Mouse (Mus musculus): ENCODE results near the gene Pex5l. TPM values are rescaled to one million over a fixed set of nuclear protein-coding genes. Genes with fewer than 3 reads are reported as not detected.
A peak's percentile ranks its signal among the peaks of the same experiment; 100 is the strongest.

Pex5l gene
- total and polyA plus RNA-seq, 2 experiments from 2014 or later: 0.15 to 1.5 TPM

DNA sequence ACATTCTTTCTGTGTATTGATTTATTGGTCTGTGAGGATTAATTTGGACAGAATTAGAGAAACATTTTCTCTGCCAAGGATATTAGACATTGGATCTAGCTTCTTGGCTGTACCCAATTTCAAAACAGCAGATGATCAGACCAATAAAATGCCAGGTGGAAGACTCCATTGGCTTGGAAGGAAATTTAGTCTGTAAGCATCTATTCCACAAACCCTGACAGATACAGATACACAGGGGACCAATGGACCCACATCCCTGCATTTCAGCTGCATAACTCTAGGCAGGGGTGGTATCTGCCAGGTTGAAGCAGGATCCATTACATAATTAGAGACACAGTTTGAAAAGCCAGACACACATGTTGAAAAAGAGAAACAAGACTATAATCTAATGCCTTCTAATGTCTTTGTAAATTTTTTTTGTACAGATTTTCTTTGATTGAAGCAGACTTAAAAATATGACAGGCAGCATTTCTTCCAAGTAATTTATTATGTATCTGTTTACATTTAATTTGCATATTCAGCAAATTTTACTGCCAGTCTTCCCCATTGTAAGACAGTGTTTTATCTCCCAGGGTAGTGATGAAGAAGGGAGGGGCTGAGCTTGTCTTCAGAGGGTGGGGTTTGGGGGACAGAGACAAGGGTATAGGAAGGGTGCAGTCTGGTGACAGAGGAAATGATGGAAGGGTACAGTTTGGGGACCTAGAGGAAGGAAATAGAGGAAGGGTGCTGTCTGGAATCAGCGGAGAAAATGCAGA lies 174.2 kb downstream of the Pex5l start:
- no peak for ATAC-seq (ENCODE audit: insufficient read depth, low read depth)
- H3K36me3 ChIP-seq (replicated peaks; ENCODE audit: control insufficient read depth, insufficient read depth, low read length): no peaks in the 10 kb centered on the region
- no peaks in the 10 kb centered on the region for H3K9me3 ChIP-seq (replicated peaks; ENCODE audit: control insufficient read depth, low read length)
- WGBS: 55% methylated on average over 1 of the region's 1 CpGs
- H3K4me1 ChIP-seq (ENCODE audit: control insufficient read depth, insufficient read depth): no peaks in the 10 kb centered on the region
- H3K27ac ChIP-seq (ENCODE audit: low read depth): no peak overlapping the region
- no peak overlapping the region for H3K9ac ChIP-seq (replicated peaks; ENCODE audit: low read depth, low read length)
- no peak overlapping the region for H3K4me3 ChIP-seq (ENCODE audit: low read depth, low read length)
- H3K27me3 ChIP-seq (ENCODE audit: control insufficient read depth, insufficient read depth, low read length): no peaks in the 10 kb centered on the region
- TF ChIP-seq EP300 (IDR thresholded peaks at IDR 0.05; ENCODE audit: low read depth): no peak
- no peak for TF ChIP-seq CTCF (IDR thresholded peaks at IDR 0.05; ENCODE audit: low read depth)
- no peak for DNase-seq (ENCODE audit: low spot score)
- H3K4me2 ChIP-seq (ENCODE audit: low read depth, low read length): no peak overlapping the region

DNA sequence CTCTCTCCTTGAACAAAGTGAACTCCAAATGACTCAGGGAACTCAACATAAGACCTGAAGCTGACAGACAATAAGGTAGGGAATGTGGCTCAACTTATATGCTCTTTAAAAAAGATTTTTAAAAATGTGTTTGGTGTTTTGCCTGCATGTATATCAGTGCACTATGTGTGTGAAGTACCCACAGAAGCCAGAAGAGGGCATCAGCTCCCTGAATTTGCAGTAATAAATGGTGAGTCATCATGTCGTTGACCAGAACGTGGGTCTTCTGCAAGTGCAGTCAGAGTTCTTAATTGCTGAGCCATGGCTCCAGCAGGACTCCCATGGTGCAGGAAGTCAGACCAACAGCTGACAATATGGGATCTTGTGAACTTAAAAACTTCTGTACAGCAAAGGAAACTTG lies 177.5 kb downstream of the Pex5l start:
- Histone ChIP-seq H3K4me3 (ENCODE audit: low read depth, low read length) (no peak overlapping the region), H3K27me3 (ENCODE audit: control insufficient read depth, insufficient read depth, low read length) (no peaks in the 10 kb centered on the region), H3K36me3 (replicated peaks; ENCODE audit: control insufficient read depth, insufficient read depth, low read length) (no peaks in the 10 kb centered on the region), H3K27ac (ENCODE audit: low read depth) (no peak overlapping the region), H3K4me1 (ENCODE audit: control insufficient read depth, insufficient read depth) (no peaks in the 10 kb centered on the region), H3K9ac (replicated peaks; ENCODE audit: low read depth, low read length) (no peak overlapping the region), H3K9me3 (replicated peaks; ENCODE audit: control insufficient read depth, low read length) (no peaks in the 10 kb centered on the region), H3K4me2 (ENCODE audit: low read depth, low read length) (no peak overlapping the region)
- DNase-seq (ENCODE audit: low spot score): peak; percentile 38
- 2% methylated on average over 2 of the region's 2 CpGs for WGBS
- TF ChIP-seq EP300 (IDR thresholded peaks at IDR 0.05; ENCODE audit: low read depth): no peak
- TF ChIP-seq CTCF (IDR thresholded peaks at IDR 0.05; ENCODE audit: low read depth): peak; percentile 53
- no peak for ATAC-seq (ENCODE audit: insufficient read depth, low read depth)

GRCm38 (mm10) chr3:32961494-32961893 lies 181.6 kb downstream of the Pex5l start:
- Histone ChIP-seq H3K9ac (replicated peaks; ENCODE audit: low read depth, low read length) (no peak overlapping the region), H3K27ac (ENCODE audit: low read depth) (no peak overlapping the region), H3K4me2 (ENCODE audit: low read depth, low read length) (no peak overlapping the region), H3K9me3 (replicated peaks; ENCODE audit: control insufficient read depth, low read length) (no peaks in the 10 kb centered on the region), H3K27me3 (ENCODE audit: control insufficient read depth, insufficient read depth, low read length) (no peaks in the 10 kb centered on the region), H3K4me3 (ENCODE audit: low read depth, low read length) (no peak overlapping the region), H3K4me1 (ENCODE audit: control insufficient read depth, insufficient read depth) (no peaks in the 10 kb centered on the region), H3K36me3 (replicated peaks; ENCODE audit: control insufficient read depth, insufficient read depth, low read length) (no peaks in the 10 kb centered on the region)
- TF ChIP-seq CTCF (IDR thresholded peaks at IDR 0.05; ENCODE audit: low read depth) (no peak), EP300 (IDR thresholded peaks at IDR 0.05; ENCODE audit: low read depth) (no peak)
- ATAC-seq (ENCODE audit: insufficient read depth, low read depth) (no peak), DNase-seq (ENCODE audit: low spot score) (no peak)
- WGBS: 86% methylated on average over 3 of the region's 3 CpGs

- TF ChIP-seq EP300 (IDR thresholded peaks at IDR 0.05; ENCODE audit: low read depth): no peak
- no peak for TF ChIP-seq CTCF (IDR thresholded peaks at IDR 0.05; ENCODE audit: low read depth)
- Histone ChIP-seq H3K9ac (replicated peaks; ENCODE audit: low read depth, low read length) (no peak overlapping the region), H3K4me3 (ENCODE audit: low read depth, low read length) (no peak overlapping the region), H3K27ac (ENCODE audit: low read depth) (no peak overlapping the region), H3K9me3 (replicated peaks; ENCODE audit: control insufficient read depth, low read length) (no peaks in the 10 kb centered on the region), H3K4me2 (ENCODE audit: low read depth, low read length) (no peak overlapping the region), H3K27me3 (ENCODE audit: control insufficient read depth, insufficient read depth, low read length) (no peaks in the 10 kb centered on the region), H3K36me3 (replicated peaks; ENCODE audit: control insufficient read depth, insufficient read depth, low read length) (no peaks in the 10 kb centered on the region), H3K4me1 (ENCODE audit: control insufficient read depth, insufficient read depth) (no peaks in the 10 kb centered on the region)
- ATAC-seq (ENCODE audit: insufficient read depth, low read depth): no peak
- WGBS: 21% methylated on average over 1 of the region's 1 CpGs
- DNase-seq (ENCODE audit: low spot score): no peak
Measured at GRCm38 (mm10) chr3:32951382-32951781, 191.7 kb downstream of the Pex5l start.

DNA sequence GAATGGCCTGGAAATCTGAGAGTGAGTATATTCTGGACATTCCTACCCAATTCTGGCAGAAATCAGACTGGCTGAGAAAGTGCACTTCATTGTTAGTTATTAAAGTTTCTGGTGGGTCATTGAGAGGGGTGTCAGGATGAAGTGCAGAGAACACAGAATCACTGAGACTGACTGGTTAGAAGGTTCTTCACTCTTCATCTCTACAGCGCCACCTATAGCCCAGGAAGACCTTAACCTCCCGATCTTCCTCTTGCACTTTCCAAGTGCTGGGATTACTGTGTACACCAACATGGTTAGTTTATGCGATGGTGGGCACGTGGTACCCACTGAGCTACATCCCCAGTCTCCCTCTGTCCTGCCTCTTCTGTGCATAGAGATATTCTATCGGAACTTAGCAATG lies 195.6 kb downstream of the Pex5l start:
- H3K27me3 ChIP-seq (ENCODE audit: control insufficient read depth, insufficient read depth, low read length): no peaks in the 10 kb centered on the region
- 86% methylated on average over 5 of the region's 5 CpGs for WGBS
- H3K27ac ChIP-seq (ENCODE audit: low read depth): no peak overlapping the region
- TF ChIP-seq CTCF (IDR thresholded peaks at IDR 0.05; ENCODE audit: low read depth) (no peak), EP300 (IDR thresholded peaks at IDR 0.05; ENCODE audit: low read depth) (no peak)
- no peak overlapping the region for H3K4me3 ChIP-seq (ENCODE audit: low read depth, low read length)
- no peaks in the 10 kb centered on the region for H3K4me1 ChIP-seq (ENCODE audit: control insufficient read depth, insufficient read depth)
- H3K36me3 ChIP-seq (replicated peaks; ENCODE audit: control insufficient read depth, insufficient read depth, low read length): no peaks in the 10 kb centered on the region
- H3K9ac ChIP-seq (replicated peaks; ENCODE audit: low read depth, low read length): no peak overlapping the region
- H3K4me2 ChIP-seq (ENCODE audit: low read depth, low read length): no peak overlapping the region
- no peak for DNase-seq (ENCODE audit: low spot score)
- ATAC-seq (ENCODE audit: insufficient read depth, low read depth): no peak
- no peaks in the 10 kb centered on the region for H3K9me3 ChIP-seq (replicated peaks; ENCODE audit: control insufficient read depth, low read length)

Data from heart, postnatal 0 days (tissue).